Mouse (Mus musculus) lung, embryonic 15.5 days (tissue): ENCODE results near the gene Tanc1. TPM values are rescaled to one million over a fixed set of nuclear protein-coding genes. Genes with fewer than 3 reads are reported as not detected.
A peak's percentile ranks its signal among the peaks of the same experiment; 100 is the strongest.

Source experiments
- ATAC-seq: fragments of 200-750 bp; cut with Nextera tagmentation; 2 replicates; pipeline ENCODE4 v1.8.0; 2017; ENCODE audit warnings: moderate number of reproducible peaks, borderline replicate concordance; ENCODE audit not compliant: low FRiP score, low TSS enrichment; ENCODE audit errors: extremely low read depth
- H3K27ac ChIP-seq: fragments of 300-500 bp; sonication (generic); 2 replicates; pipeline ENCODE4 v1.5.1; 2015; ENCODE audit warnings: moderate library complexity, mild to moderate bottlenecking, inconsistent platforms
- H3K27me3 ChIP-seq: fragments of 300-500 bp; sonication (generic); 2 replicates; pipeline ENCODE4 v1.6.1; 2015; ENCODE audit warnings: inconsistent platforms
- H3K36me3 ChIP-seq: fragments of 300-500 bp; sonication (generic); 2 replicates; pipeline ENCODE4 v1.6.1; 2015; ENCODE audit warnings: inconsistent platforms
- H3K4me1 ChIP-seq: fragments of 300-500 bp; sonication (generic); 2 replicates; pipeline ENCODE4 v1.6.1; 2015; ENCODE audit warnings: inconsistent platforms
- H3K4me2 ChIP-seq: fragments of 300-500 bp; sonication (generic); 2 replicates; pipeline ENCODE4 v1.6.1; 2015; ENCODE audit warnings: inconsistent platforms, mild to moderate bottlenecking, moderate library complexity
- H3K4me3 ChIP-seq: fragments of 300-500 bp; sonication (generic); 2 replicates; pipeline ENCODE4 v1.5.1; 2015; ENCODE audit warnings: mild to moderate bottlenecking, inconsistent platforms
- H3K9ac ChIP-seq: fragments of 300-500 bp; sonication (generic); 2 replicates; pipeline ENCODE4 v1.6.1; 2015; ENCODE audit warnings: inconsistent platforms
- H3K9me3 ChIP-seq: fragments of 300-500 bp; sonication (generic); 2 replicates; pipeline ENCODE4 v1.6.1; 2016; ENCODE audit warnings: inconsistent platforms
- WGBS: fragments of 180-500 bp; shearing (Covaris S2); methylation state at CpG from one replicate; pipeline ENCODE4 v1.1.7; 2015; 5-methylcytosine and 5-hydroxymethylcytosine counted together
- polyA plus RNA-seq: library from polyadenylated mRNA; unstranded; fragments of >200 nt; fragmentation: Nextera tagmentation; extraction: Ambion mirVana; gene quantifications from 2 replicates; pipeline ENCODE4 v1.2.1, GENCODE M21; 2015

Tanc1 gene
- polyA plus RNA-seq, 1 experiment from 2014 or later, result 33.9 TPM

DNA sequence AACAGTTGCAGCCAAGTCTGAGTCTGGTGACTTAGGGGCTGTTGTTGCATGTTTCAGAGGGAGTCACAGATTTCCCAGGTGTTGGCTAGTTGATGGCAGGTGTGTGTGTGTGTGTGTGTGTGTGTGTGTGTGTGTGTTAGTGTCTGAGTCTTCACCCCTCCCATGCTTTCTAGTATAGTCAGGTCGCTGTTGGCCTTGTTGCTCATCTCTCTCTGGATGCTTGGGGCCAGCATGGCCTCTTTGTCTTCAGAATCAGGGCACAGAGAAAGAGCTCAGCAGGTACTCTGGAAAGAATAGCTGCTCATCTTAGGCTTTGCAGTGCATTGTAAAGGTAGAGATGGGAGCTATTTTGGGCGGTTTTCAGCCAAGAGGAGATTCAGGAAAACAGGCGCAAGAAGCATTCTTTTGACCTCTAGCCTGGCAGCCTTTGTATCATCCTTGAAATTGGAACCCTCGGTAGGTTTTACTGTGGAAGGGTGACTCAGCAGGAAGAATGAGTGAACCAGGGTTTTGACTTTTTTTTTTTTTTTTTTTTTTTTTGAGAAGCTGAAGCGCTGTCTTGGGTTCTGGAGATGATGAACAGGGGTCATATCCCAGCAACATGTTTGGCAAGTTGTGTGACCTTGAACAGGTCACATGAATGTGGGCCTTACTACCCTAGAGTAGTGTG lies 22.1 kb downstream of the Tanc1 start:
- no peak for ATAC-seq
- Histone ChIP-seq H3K9me3 (no peaks in the 10 kb centered on the region), H3K4me2 (no peak overlapping the region), H3K36me3 (no peaks in the 10 kb centered on the region), H3K27me3 (no peaks in the 10 kb centered on the region), H3K9ac (no peak overlapping the region), H3K4me1 (peaks cover 23% of the 10 kb centered on the region), H3K27ac (no peak overlapping the region), H3K4me3 (no peak overlapping the region)
- 63% methylated on average over 5 of the region's 5 CpGs for WGBS

DNA sequence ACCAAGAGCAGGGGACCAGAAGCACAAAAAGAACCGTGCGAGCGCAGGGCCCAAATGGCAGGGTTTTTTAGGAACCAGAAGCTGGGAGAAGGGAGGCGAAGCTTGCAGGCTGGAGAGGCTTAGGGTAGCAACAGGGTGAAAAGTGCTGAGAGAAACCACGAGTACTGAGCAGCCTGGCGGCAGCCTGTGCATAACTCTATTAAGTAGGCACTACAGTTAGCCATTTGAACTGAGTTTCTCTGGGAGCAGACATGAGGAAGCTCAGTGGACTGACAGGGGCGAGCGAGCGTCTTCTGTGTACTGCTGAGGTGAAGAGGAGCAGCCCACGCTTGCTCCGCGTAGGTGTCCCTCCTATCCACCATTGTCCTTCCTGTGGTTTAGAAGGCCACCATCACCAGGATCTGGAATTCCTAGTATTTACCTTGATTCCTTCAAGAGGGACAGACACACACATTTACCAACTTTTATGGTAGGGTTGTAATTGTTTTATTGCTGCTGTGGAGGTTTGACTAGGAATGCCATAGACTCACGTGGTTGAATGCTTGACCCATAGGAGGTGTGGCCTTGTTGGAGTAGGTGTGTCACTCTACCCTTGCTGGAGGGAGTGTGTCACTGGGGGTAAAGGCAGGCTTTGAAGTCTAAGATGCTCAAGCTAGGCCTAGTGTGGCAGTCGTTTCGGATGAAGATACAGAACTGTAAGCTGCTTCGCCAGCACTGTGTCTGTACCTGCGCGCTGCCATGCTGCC lies 25.4 kb downstream of the Tanc1 start:
- Histone ChIP-seq H3K9ac (no peak overlapping the region), H3K4me3 (no peak overlapping the region), H3K4me1 (peaks cover 6% of the 10 kb centered on the region), H3K27me3 (no peaks in the 10 kb centered on the region), H3K4me2 (no peak overlapping the region), H3K9me3 (no peaks in the 10 kb centered on the region), H3K27ac (no peak overlapping the region), H3K36me3 (no peaks in the 10 kb centered on the region)
- ATAC-seq, result no peak
- 88% methylated on average over 18 of the region's 18 CpGs for WGBS

DNA sequence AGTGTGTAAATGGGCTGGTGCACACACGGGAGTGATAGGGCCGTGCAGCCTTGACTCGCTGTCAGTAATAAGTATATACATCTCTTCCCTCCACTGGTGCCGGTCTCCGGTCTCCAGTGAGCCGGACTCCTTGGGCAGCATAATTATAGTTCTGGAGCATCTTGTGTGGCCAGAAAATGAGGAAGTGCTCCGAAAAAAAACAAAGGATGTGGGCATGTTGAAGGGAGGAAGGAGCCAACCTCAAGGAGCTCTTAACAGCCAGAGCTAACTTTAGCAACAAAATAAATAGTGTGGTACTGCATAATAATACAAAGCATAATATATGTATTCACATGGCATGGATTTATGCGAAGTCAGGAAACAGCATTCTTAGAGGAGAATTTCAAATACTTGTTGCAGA lies 30.9 kb downstream of the Tanc1 start:
- H3K4me3 ChIP-seq, result no peak overlapping the region
- H3K27me3 ChIP-seq, result no peaks in the 10 kb centered on the region
- H3K27ac ChIP-seq, result peak overlapping the region; percentile 35; the same call in 1 of the 2 replicates
- no peaks in the 10 kb centered on the region for H3K36me3 ChIP-seq
- no peak overlapping the region for H3K4me2 ChIP-seq
- no peaks in the 10 kb centered on the region for H3K9me3 ChIP-seq
- peaks cover 37% of the 10 kb centered on the region for H3K4me1 ChIP-seq
- no peak; the same call in 1 of the 2 replicates for ATAC-seq
- 55% methylated on average over 8 of the region's 8 CpGs for WGBS
- H3K9ac ChIP-seq, result no peak overlapping the region

DNA sequence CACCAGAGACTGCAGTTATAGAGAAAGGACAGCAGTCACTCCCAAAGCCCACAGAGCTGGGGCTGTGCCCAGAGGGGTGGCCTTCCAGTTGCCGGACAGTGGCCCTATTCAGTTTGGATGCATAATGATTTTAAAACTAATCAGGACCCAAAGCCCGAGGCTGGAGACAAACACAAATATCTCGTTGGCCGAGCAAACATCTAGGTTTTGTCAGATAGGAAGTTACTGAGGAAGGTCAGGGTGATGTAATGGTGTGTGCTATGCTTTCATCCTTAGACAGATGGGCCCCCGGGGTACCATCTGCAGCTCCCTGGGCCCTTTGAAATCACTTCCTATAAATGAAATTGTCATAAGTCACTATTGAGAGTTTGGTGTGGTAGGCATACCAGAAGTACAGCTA lies 33.0 kb downstream of the Tanc1 start:
- no peaks in the 10 kb centered on the region for H3K36me3 ChIP-seq
- no peaks in the 10 kb centered on the region for H3K27me3 ChIP-seq
- no peak overlapping the region for H3K4me2 ChIP-seq
- H3K27ac ChIP-seq, result no peak overlapping the region
- no peaks in the 10 kb centered on the region for H3K9me3 ChIP-seq
- H3K4me3 ChIP-seq, result no peak overlapping the region
- peaks cover 37% of the 10 kb centered on the region for H3K4me1 ChIP-seq
- 37% methylated on average over 5 of the region's 5 CpGs for WGBS
- ATAC-seq, result no peak; the same call in 1 of the 2 replicates
- H3K9ac ChIP-seq, result no peak overlapping the region

DNA sequence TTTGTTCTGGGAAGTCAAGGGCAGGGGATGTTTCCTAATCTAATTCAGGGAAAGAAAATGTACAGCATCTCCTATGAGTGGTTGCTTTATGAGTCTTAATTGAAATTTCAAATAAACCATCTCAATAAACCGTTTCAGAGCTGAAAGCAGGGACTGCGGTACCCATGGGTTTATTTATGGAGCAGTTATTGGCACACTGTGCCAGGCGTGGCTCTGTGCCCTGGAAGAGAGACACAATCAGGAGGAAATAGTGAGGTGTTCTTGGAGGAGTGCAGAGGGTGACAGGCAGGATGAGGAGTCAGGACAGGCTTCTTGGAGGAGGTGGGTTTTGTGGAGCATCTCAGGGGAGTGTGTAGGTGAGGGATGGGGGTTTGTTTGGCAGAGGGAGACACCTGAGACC lies 33.7 kb downstream of the Tanc1 start:
- 54% methylated on average over 3 of the region's 3 CpGs for WGBS
- Histone ChIP-seq H3K27ac (no peak overlapping the region), H3K4me1 (peaks cover 37% of the 10 kb centered on the region)

DNA sequence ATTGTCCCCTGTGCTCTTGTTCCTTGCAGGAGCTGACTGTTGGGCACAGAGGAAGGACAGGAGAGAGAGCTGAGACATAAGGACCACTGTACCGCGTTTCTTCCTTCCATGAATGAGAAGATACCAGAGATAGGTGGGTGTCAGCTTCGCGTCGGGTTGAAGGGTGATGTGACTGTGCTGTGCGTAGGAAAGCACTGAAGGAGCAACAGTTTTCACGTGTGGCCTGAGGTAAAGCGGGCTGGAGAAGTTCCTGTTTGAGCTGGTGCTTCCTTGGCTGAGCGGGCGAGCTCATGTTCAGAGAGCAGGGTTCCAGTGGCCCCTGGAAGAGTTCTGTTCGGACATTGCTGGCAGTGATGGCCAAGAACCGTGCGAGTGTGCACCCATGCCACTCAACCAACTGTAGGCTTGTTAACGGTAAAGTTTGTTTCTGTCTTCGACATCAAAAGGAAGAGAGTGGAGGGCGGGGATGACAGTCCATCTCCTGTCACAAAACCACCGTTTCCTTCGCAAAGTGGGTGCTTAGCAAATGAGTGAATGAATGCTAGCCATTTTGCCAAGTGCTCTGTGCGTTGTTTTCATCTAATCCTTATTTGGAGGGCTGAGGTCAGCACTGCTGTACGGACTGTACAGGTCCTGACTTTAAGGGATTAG lies 35.0 kb downstream of the Tanc1 start:
- no peak overlapping the region for H3K4me2 ChIP-seq
- H3K27ac ChIP-seq, result no peak overlapping the region
- no peaks in the 10 kb centered on the region for H3K36me3 ChIP-seq
- H3K4me1 ChIP-seq, result peaks cover 33% of the 10 kb centered on the region
- no peaks in the 10 kb centered on the region for H3K27me3 ChIP-seq
- no peak overlapping the region for H3K9ac ChIP-seq
- WGBS, result 73% methylated on average over 20 of the region's 20 CpGs
- H3K4me3 ChIP-seq, result no peak overlapping the region
- no peak for ATAC-seq
- H3K9me3 ChIP-seq, result no peaks in the 10 kb centered on the region

More for the DNA sequence above, 33.7 kb downstream of the Tanc1 start:
- Histone ChIP-seq H3K9ac (no peak overlapping the region), H3K4me2 (no peak overlapping the region), H3K4me3 (no peak overlapping the region), H3K36me3 (no peaks in the 10 kb centered on the region), H3K9me3 (no peaks in the 10 kb centered on the region), H3K27me3 (no peaks in the 10 kb centered on the region)
- no peak for ATAC-seq

DNA sequence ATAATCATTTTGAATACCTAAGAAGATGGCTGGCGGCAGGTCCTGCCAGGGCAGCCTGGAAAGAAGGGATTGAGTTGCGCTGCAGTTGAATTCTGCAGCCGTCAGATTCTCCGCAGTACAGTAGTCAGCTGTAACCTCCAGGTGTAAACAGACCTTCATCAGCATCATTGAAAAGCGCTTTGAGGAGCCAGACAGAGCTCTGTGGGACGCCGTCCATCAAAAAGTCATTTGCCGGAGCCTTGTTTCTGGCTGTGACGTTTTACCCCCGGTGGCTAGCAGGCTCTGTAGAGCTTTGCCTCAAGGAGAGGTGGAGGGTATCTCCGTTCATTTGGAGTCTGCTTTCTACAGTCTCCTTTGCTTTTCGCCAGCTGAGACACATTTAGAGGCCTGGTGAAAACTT lies 36.6 kb downstream of the Tanc1 start:
- Histone ChIP-seq H3K27me3 (no peaks in the 10 kb centered on the region), H3K4me2 (no peak overlapping the region), H3K4me3 (no peak overlapping the region), H3K36me3 (no peaks in the 10 kb centered on the region), H3K9ac (no peak overlapping the region), H3K27ac (no peak overlapping the region), H3K9me3 (no peaks in the 10 kb centered on the region), H3K4me1 (peaks cover 28% of the 10 kb centered on the region)
- no peak for ATAC-seq
- 54% methylated on average over 12 of the region's 12 CpGs for WGBS

DNA sequence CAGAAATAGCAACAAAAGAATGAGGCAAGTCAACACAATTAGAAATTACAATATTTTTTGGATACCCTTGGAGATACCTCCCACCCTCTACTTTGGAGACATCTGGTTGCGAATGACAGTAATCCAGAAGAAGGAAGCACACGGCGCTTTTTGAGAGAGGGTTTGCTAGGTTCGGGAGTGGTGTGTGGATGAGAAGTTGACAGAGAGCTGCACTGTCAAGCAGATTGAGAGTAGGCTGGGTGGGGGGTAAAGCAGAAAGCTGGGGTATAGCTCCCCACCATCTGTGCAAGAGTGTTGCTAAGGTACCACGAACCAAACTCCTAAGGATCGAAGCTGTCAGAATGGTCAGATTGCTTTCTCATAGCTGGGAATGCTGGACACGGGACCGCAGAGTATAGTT lies 40.0 kb downstream of the Tanc1 start:
- H3K27me3 ChIP-seq, result no peaks in the 10 kb centered on the region
- no peaks in the 10 kb centered on the region for H3K9me3 ChIP-seq
- H3K9ac ChIP-seq, result no peak overlapping the region
- H3K4me1 ChIP-seq, result peaks cover 25% of the 10 kb centered on the region
- 94% methylated on average over 8 of the region's 8 CpGs for WGBS
- ATAC-seq, result no peak
- no peak overlapping the region for H3K4me3 ChIP-seq
- no peak overlapping the region for H3K4me2 ChIP-seq
- H3K36me3 ChIP-seq, result no peaks in the 10 kb centered on the region; the same call in 1 of the 2 replicates
- H3K27ac ChIP-seq, result no peak overlapping the region

DNA sequence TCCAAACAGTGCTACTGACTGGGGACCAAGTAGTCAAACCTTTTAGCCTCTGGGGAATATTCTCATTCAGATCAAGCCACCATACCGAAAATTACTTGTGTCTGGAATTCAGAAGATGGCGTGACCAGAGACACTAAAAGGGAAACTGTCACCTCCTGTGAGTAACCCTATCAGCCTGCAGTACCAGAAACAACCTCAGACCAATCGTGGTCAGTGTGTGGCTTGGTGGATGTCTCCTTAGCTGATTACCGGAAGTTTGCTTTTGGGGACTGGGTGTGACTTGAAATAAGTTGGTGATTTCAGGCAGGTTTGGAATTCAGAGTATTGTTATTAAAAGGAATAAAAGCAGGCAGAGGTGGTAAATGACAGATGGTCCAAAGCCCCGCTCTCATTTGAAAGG lies 40.9 kb downstream of the Tanc1 start:
- WGBS, result 62% methylated on average over 5 of the region's 5 CpGs
- no peak overlapping the region for H3K4me2 ChIP-seq
- no peaks in the 10 kb centered on the region for H3K9me3 ChIP-seq
- peaks cover 29% of the 10 kb centered on the region for H3K4me1 ChIP-seq
- H3K27me3 ChIP-seq, result no peaks in the 10 kb centered on the region
- no peaks in the 10 kb centered on the region; the same call in 1 of the 2 replicates for H3K36me3 ChIP-seq
- no peak overlapping the region for H3K4me3 ChIP-seq
- H3K27ac ChIP-seq, result no peak overlapping the region
- no peak for ATAC-seq
- no peak overlapping the region for H3K9ac ChIP-seq

DNA sequence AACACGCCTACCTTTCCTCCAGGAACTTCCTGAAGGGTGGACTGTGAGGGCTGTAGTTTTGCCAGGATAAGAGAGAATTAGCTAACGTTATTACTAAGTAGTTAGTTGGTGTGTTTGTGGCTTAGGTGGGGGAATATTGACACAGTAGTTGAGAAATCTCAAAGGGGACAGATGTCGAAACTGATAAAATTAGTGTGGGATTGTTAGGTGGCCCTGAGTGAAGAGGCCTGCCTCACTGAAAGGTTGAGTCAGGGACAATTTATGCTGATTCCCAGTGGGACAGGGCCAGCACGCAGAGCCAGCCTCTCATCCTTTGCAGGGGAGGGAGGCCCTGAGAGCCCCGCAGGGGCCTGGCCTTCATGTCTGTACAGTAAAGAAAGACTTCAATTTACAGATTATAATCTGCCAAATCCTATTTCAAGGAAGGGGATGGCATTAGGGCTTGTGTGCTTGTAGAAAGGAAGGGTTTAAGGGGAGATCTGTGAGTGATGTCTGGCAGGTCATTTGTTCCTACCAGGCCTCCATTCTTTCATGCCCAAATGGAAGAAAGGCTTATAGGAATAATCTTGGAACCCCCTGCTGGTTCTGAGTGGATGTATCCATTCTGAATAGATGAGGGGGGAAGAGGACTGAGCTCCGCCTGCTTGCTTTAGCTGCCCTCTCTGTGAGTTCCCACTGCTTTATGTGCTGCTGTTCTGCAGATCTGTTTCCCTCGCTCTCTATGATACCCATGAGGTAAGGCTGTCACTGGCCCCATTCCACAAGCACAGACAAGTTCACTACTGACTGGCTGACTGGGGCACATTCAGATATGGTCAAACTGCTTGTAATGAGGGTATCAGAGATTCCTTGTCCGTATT lies 41.7 kb downstream of the Tanc1 start:
- no peaks in the 10 kb centered on the region; the same call in 1 of the 2 replicates for H3K36me3 ChIP-seq
- 0 out of 2 replicates have a peak, but pooled peaks have one; percentile 42 for ATAC-seq
- no peaks in the 10 kb centered on the region for H3K9me3 ChIP-seq
- no peak overlapping the region for H3K4me3 ChIP-seq
- no peaks in the 10 kb centered on the region for H3K27me3 ChIP-seq
- H3K9ac ChIP-seq, result no peak overlapping the region
- H3K4me1 ChIP-seq, result peaks cover 29% of the 10 kb centered on the region
- WGBS, result 65% methylated on average over 8 of the region's 8 CpGs
- H3K4me2 ChIP-seq, result no peak overlapping the region
- no peak overlapping the region for H3K27ac ChIP-seq

DNA sequence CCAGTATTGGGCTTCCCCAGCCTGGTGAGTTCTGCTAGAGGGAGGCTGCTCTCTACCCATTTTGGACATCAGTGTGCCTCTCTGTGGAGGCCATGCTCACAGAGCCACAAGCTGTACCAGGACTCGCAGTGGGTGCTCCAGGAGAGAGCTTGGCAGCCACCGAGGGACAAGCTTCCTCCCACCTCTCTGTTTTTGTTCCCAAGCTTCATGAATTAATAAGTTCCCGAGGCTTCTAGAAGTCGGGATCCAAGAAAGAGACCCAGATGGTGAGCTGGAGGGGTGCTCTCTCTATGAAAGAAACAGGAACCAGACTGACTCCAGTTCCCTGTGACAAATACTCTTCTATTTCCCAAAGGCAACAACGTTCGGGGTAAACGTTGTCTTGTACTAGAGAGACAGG lies 43.6 kb downstream of the Tanc1 start:
- Histone ChIP-seq H3K36me3 (no peaks in the 10 kb centered on the region; the same call in 1 of the 2 replicates), H3K4me3 (no peak overlapping the region), H3K27ac (no peak overlapping the region), H3K9ac (no peak overlapping the region), H3K4me2 (no peak overlapping the region), H3K27me3 (no peaks in the 10 kb centered on the region), H3K4me1 (peaks cover 38% of the 10 kb centered on the region), H3K9me3 (no peaks in the 10 kb centered on the region)
- no peak for ATAC-seq
- 47% methylated on average over 7 of the region's 7 CpGs for WGBS
